Mouse (Mus musculus): ENCODE data around the gene Lst1. TPM values are rescaled to one million over a fixed set of nuclear protein-coding genes. Genes with fewer than 3 reads are reported as not detected.

Gene Lst1
- polyA plus RNA-seq, 1 experiment from 2014 or later: 4.9 TPM

DNA sequence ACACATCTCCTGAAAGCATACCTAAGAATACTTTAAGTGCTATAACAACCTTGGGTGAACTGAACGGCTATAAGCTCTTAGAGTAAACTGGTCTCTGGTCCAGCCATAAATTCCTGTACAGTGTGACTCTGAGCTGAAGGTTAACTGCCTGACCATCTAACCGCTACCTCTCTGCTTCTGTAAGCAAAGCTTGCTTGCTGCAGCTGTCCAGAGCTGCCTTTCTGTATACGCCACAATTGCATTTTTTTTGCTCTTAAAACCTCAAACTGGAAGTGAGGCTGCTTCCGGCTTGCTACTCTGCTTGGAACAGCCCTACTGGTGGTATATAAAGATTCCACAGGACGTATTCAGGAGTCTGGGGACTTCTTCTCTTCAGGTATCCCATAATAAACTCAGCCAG, 44.4 kb upstream of the Lst1 start:
- H3K27me3 ChIP-seq (replicated peaks; ENCODE audit: control insufficient read depth, insufficient read depth, low read length): no peaks in the 10 kb centered on the region
- H3K4me2 ChIP-seq (ENCODE audit: low read length): no peak overlapping the region
- no peak overlapping the region for H3K27ac ChIP-seq (ENCODE audit: low read length)
- H3K36me3 ChIP-seq (ENCODE audit: control insufficient read depth, insufficient read depth): 0 out of 2 replicates have a peak, but pooled peaks cover 4% of the 10 kb centered on the region
- ATAC-seq: no peak
- no peak overlapping the region for H3K4me3 ChIP-seq (replicated peaks; ENCODE audit: low read length)
- WGBS: 89% methylated on average over 5 of the region's 5 CpGs
- H3K4me1 ChIP-seq (replicated peaks; ENCODE audit: control insufficient read depth, insufficient read depth, low read length): peaks cover 33% of the 10 kb centered on the region
- no peaks in the 10 kb centered on the region for H3K9me3 ChIP-seq (ENCODE audit: control insufficient read depth, low read length)
- H3K9ac ChIP-seq (replicated peaks; ENCODE audit: low read depth, low read length): no peak overlapping the region

DNA sequence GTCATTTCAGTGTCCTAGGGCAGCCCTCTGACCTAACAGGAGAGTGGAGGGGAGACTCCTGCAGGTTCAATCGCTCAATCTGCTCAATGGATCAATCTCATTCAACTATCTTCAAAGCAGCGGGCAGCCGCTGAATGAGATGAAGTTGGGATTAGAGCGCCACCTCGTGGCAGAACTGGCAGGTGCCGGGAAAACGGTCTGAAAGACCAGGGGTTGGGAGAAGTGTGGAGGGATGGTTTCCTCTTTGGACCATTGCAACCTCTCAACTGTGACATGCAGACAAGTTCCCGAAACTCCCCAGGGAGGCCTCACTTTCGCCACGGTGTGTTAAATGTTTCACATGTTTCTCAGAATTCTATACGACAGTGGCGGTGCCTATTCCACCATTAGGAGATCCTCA, 43.8 kb upstream of the Lst1 start:
- Histone ChIP-seq H3K36me3 (ENCODE audit: control insufficient read depth, insufficient read depth) (0 out of 2 replicates have a peak, but pooled peaks cover 4% of the 10 kb centered on the region), H3K4me1 (replicated peaks; ENCODE audit: control insufficient read depth, insufficient read depth, low read length) (peaks cover 27% of the 10 kb centered on the region), H3K9ac (replicated peaks; ENCODE audit: low read depth, low read length) (no peak overlapping the region), H3K4me3 (replicated peaks; ENCODE audit: low read length) (no peak overlapping the region), H3K27ac (ENCODE audit: low read length) (no peak overlapping the region), H3K9me3 (ENCODE audit: control insufficient read depth, low read length) (no peaks in the 10 kb centered on the region), H3K27me3 (replicated peaks; ENCODE audit: control insufficient read depth, insufficient read depth, low read length) (no peaks in the 10 kb centered on the region), H3K4me2 (ENCODE audit: low read length) (no peak overlapping the region)
- 14% methylated on average over 12 of the region's 12 CpGs for WGBS
- no peak for ATAC-seq

DNA sequence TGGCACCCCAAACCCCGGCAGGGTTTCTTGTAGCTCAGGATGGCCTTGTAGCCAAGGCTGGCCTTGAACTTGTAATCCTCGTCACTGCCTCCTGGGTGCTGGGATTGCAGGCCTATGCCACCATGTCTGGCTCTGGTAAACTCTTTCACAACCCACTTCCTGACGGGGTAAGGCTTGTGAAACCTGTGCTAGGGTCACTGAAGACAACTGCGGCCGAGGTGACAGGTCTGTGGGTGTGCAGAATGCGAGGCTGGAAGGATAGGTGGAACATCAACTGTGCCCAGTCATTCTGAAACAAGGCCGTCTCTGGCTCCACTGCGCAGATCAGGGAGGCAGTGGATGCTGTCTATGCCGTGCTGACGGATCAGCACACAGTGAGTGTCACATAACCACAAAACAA, 42.8 kb upstream of the Lst1 start:
- ATAC-seq: no peak
- Histone ChIP-seq H3K36me3 (ENCODE audit: control insufficient read depth, insufficient read depth) (0 out of 2 replicates have a peak, but pooled peaks cover 4% of the 10 kb centered on the region), H3K4me3 (replicated peaks; ENCODE audit: low read length) (no peak overlapping the region), H3K4me2 (ENCODE audit: low read length) (no peak overlapping the region), H3K4me1 (replicated peaks; ENCODE audit: control insufficient read depth, insufficient read depth, low read length) (peaks cover 21% of the 10 kb centered on the region), H3K9ac (replicated peaks; ENCODE audit: low read depth, low read length) (no peak overlapping the region), H3K27me3 (replicated peaks; ENCODE audit: control insufficient read depth, insufficient read depth, low read length) (no peaks in the 10 kb centered on the region), H3K27ac (ENCODE audit: low read length) (no peak overlapping the region), H3K9me3 (ENCODE audit: control insufficient read depth, low read length) (no peaks in the 10 kb centered on the region)
- WGBS: 94% methylated on average over 10 of the region's 10 CpGs

DNA sequence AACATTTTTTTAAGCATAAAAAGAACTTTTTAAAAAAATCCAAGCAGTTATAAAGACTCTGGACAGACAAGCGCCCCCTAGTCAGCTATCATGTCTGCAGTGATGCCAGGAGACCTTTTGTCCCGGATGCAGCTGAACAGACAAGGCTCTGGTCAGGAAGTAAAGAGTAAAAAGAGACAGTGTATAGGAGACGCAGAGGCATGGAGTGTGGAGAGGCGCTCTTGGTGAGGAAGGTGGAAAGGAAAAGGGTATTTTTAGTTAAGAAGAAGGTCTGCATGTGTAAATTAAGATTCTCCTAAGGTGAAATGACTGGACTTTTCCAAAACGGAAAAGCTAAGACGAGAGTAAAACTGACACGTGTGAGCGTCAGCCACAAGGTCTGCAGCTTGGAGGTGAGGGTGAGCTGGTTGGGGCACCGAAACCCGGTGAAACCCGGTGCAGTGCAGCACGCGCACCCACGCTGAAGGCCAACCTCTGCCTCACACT, 38.4 kb upstream of the Lst1 start:
- Histone ChIP-seq H3K27ac (ENCODE audit: low read length) (no peak overlapping the region), H3K9ac (replicated peaks; ENCODE audit: low read depth, low read length) (no peak overlapping the region), H3K4me2 (ENCODE audit: low read length) (no peak overlapping the region), H3K36me3 (ENCODE audit: control insufficient read depth, insufficient read depth) (0 out of 2 replicates have a peak, but pooled peaks cover 6% of the 10 kb centered on the region), H3K9me3 (ENCODE audit: control insufficient read depth, low read length) (no peaks in the 10 kb centered on the region), H3K4me1 (replicated peaks; ENCODE audit: control insufficient read depth, insufficient read depth, low read length) (no peaks in the 10 kb centered on the region; the same call in 1 of the 2 replicates), H3K4me3 (replicated peaks; ENCODE audit: low read length) (no peak overlapping the region), H3K27me3 (replicated peaks; ENCODE audit: control insufficient read depth, insufficient read depth, low read length) (no peaks in the 10 kb centered on the region)
- ATAC-seq: no peak
- 86% methylated on average over 14 of the region's 14 CpGs for WGBS

DNA sequence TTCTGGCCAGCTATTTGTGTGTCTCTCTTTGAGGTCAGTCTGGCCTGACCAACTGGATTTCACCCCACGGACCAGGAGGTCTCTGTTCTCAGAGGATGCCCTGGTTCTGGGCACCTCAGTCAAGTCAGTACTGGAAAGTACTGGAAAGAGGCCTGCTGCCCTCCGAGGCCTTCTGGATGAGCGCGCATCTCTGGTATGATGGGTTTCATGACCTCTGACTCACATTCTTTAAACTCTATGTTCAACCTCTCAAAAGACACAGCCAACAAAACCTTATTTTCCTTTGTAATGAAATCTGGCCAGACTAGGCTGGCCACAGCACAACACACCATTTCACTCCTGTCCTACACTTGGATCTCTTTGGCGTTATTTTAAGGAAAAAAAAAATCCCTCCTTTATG, 37.2 kb upstream of the Lst1 start:
- H3K4me3 ChIP-seq (replicated peaks; ENCODE audit: low read length): no peak overlapping the region
- 96% methylated on average over 5 of the region's 5 CpGs for WGBS
- no peak overlapping the region for H3K4me2 ChIP-seq (ENCODE audit: low read length)
- H3K9me3 ChIP-seq (ENCODE audit: control insufficient read depth, low read length): no peaks in the 10 kb centered on the region
- H3K9ac ChIP-seq (replicated peaks; ENCODE audit: low read depth, low read length): no peak overlapping the region
- no peak for ATAC-seq
- H3K36me3 ChIP-seq (ENCODE audit: control insufficient read depth, insufficient read depth): 0 out of 2 replicates have a peak, but pooled peaks cover 7% of the 10 kb centered on the region
- H3K27me3 ChIP-seq (replicated peaks; ENCODE audit: control insufficient read depth, insufficient read depth, low read length): no peaks in the 10 kb centered on the region
- H3K4me1 ChIP-seq (replicated peaks; ENCODE audit: control insufficient read depth, insufficient read depth, low read length): no peaks in the 10 kb centered on the region
- H3K27ac ChIP-seq (ENCODE audit: low read length): no peak overlapping the region

DNA sequence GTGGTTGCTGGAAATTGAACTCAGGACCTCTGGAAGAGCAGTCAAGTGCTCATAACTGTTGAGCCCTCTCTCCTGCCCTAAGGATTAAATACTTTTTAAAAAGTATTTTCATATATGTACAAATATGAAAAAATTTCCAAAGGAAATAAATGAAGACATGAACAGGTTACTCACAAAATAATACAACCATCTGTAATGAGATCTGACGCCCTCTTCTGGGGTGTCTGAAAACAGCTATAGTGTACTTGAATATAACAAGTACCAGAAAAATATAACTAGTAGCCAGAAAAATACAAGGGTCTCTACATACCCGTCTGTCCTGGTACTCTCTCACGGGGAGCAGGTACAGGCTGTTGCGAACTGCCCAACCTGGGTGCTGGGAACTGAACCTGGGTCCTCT, 36.4 kb upstream of the Lst1 start:
- Histone ChIP-seq H3K27me3 (replicated peaks; ENCODE audit: control insufficient read depth, insufficient read depth, low read length) (no peaks in the 10 kb centered on the region), H3K4me2 (ENCODE audit: low read length) (no peak overlapping the region), H3K4me1 (replicated peaks; ENCODE audit: control insufficient read depth, insufficient read depth, low read length) (no peaks in the 10 kb centered on the region), H3K4me3 (replicated peaks; ENCODE audit: low read length) (no peak overlapping the region), H3K9me3 (ENCODE audit: control insufficient read depth, low read length) (no peaks in the 10 kb centered on the region), H3K36me3 (ENCODE audit: control insufficient read depth, insufficient read depth) (peaks cover 11% of the 10 kb centered on the region; the same call in 1 of the 2 replicates), H3K27ac (ENCODE audit: low read length) (no peak overlapping the region), H3K9ac (replicated peaks; ENCODE audit: low read depth, low read length) (no peak overlapping the region)
- 97% methylated on average over 4 of the region's 4 CpGs for WGBS
- no peak for ATAC-seq

DNA sequence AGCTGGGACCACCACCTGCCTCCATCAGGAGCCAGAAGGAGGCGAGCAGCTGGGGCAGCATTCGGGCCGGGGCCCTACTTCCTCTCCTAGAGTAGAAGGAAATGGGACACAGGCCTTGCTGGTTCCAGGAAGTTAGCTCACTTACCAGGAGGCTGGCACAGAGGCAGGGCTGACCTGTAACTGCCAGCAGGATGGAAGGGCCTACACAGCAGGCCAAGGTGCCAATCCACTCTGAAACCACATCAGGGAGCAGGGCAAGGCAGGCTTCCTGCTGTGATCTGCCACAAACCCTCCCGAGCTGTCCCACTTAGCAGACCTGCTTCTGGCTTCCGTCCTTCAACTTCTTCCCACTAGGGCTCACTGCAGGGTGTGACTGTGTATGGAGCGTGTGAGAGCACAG, 34.1 kb upstream of the Lst1 start:
- Histone ChIP-seq H3K9ac (replicated peaks; ENCODE audit: low read depth, low read length) (no peak overlapping the region), H3K4me3 (replicated peaks; ENCODE audit: low read length) (no peak overlapping the region), H3K27me3 (replicated peaks; ENCODE audit: control insufficient read depth, insufficient read depth, low read length) (no peaks in the 10 kb centered on the region), H3K27ac (ENCODE audit: low read length) (no peak overlapping the region), H3K4me1 (replicated peaks; ENCODE audit: control insufficient read depth, insufficient read depth, low read length) (no peaks in the 10 kb centered on the region), H3K4me2 (ENCODE audit: low read length) (no peak overlapping the region), H3K9me3 (ENCODE audit: control insufficient read depth, low read length) (no peaks in the 10 kb centered on the region), H3K36me3 (ENCODE audit: control insufficient read depth, insufficient read depth) (peaks cover 7% of the 10 kb centered on the region; the same call in 1 of the 2 replicates)
- 85% methylated on average over 6 of the region's 6 CpGs for WGBS
- ATAC-seq: no peak

DNA sequence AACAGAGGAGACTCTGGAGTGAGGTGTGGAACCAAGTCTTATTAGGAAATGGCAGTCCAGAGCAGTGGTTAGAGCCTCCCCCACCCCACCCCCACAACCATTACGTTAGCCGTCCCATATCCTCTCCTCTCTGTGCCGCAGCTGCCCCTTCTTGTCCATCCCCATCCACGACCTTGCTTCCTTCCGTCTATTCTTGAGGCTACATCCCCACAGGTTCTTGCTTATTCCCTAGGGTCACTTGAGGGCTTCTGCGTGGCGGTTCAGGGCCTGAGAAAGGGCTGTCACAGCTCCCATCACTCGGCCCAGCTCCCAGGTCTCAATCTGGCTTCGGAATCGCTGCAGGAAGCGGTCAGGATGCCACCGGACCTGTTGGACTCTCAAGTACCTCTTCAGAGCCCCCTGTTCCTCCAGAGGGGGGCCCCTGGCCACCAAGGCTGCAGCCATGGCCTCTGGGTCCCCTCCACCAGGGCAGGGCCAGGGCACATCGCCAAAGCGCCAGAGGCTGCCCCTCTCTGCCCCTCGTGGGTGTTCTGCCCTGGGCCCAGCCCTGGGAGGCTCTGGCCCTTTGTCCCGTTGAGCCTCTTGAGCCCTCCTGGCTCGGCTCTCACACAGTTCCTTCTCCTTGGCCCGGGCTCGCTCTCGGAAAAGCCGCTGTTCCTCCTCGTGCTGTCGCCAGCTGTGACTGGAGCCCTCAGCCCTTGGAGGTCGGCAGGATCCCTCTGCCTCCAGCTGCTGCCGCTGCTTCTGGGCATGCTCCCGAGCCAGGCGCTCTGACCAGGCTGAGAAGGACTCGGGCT, 32.1 kb upstream of the Lst1 start, which contains the start of gene Gm16181:
Gene Gm16181 (plus strand): TSS at position 679 of the 797 bp plus-strand sequence.
- H3K36me3 ChIP-seq (ENCODE audit: control insufficient read depth, insufficient read depth): peaks cover 7% of the 10 kb centered on the region; the same call in 1 of the 2 replicates
- no peak for ATAC-seq
- H3K4me1 ChIP-seq (replicated peaks; ENCODE audit: control insufficient read depth, insufficient read depth, low read length): no peaks in the 10 kb centered on the region
- H3K4me3 ChIP-seq (replicated peaks; ENCODE audit: low read length): no peak within 1 kb of the TSS
- no peak within 1 kb of the TSS for H3K27ac ChIP-seq (ENCODE audit: low read length)
- H3K9ac ChIP-seq (replicated peaks; ENCODE audit: low read depth, low read length): no peak within 1 kb of the TSS
- H3K27me3 ChIP-seq (replicated peaks; ENCODE audit: control insufficient read depth, insufficient read depth, low read length): no peaks in the 10 kb centered on the region
- whole genome bisulfite sequencing: 85% methylated on average over 28 of the region's 28 CpGs
- H3K9me3 ChIP-seq (ENCODE audit: control insufficient read depth, low read length): no peaks in the 10 kb centered on the region
- H3K4me2 ChIP-seq (ENCODE audit: low read length): no peak within 1 kb of the TSS

DNA sequence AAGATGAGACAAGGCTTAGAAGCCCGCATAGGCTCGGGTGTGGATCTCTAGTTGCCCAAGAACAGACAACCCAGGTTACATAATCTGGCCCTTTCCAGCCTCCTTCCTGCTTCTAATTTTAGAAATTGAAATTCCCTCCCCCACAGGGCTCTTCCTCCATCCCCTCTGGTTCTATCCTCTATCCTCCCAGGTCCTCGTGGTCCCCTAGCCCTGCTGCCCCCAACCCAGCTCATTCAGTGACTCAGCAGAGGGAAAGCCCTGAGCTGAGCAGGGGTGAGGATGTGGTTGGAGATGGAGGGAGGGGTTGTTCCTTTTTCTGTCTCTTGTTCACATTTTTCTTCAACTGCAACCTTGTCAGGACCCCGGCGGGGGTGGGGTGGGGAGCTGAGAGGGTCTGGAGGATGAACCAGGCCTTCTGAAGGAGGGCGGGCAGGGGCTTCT, 31.4 kb upstream of the Lst1 start:
- Histone ChIP-seq H3K27me3 (replicated peaks; ENCODE audit: control insufficient read depth, insufficient read depth, low read length) (no peaks in the 10 kb centered on the region), H3K4me1 (replicated peaks; ENCODE audit: control insufficient read depth, insufficient read depth, low read length) (no peaks in the 10 kb centered on the region), H3K27ac (ENCODE audit: low read length) (no peak overlapping the region), H3K4me3 (replicated peaks; ENCODE audit: low read length) (no peak overlapping the region), H3K9ac (replicated peaks; ENCODE audit: low read depth, low read length) (no peak overlapping the region), H3K4me2 (ENCODE audit: low read length) (no peak overlapping the region), H3K36me3 (ENCODE audit: control insufficient read depth, insufficient read depth) (peaks cover 5% of the 10 kb centered on the region; the same call in 1 of the 2 replicates), H3K9me3 (ENCODE audit: control insufficient read depth, low read length) (no peaks in the 10 kb centered on the region)
- ATAC-seq: no peak
- WGBS: 92% methylated on average over 6 of the region's 6 CpGs

All from forebrain, embryonic 16.5 days (tissue).